ENCODE assay signal across 7 mouse cellular contexts in the genomic region with DNA sequence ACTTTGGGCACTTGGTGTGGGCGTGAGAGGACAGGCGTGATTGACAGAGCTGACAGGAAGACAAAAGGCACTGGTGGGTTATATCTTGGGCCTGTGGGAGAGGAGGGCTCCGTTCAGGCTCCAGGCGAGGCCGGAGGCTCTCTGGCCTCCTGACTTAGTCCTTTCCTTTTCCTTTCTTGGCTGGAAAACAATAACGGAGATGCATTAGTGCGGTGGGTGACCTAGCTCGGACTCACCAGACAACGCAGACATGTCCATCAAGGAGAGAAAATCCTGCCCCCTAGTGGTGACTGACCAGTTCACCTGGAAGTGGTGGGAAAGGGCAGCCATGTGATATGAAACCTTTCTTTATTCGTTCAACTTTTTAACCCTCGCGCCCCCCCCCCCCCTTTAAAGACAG. TPM values are rescaled to one million over a fixed set of nuclear protein-coding genes. Genes with fewer than 3 reads are reported as not detected.
DNase-seq lines count a peak whose midpoint lies in the region; ATAC-seq and TF ChIP-seq lines count a peak whose summit lies in the region.

No protein-coding gene starts in this region.

- TF ChIP-seq EP300 in ES-Bruce4 (IDR thresholded peaks at IDR 0.05; ENCODE audit: insufficient read depth, low read depth, low read length) = no peak

- H3K27ac ChIP-seq in ES-Bruce4 (ENCODE audit: insufficient read depth, low read length) = no peak overlapping the region
- H3K27ac ChIP-seq in heart, embryonic 13.5 days (replicated peaks) = peak overlapping the region; percentile 93; the same call in 1 of the 2 replicates
- no peak overlapping the region for H3K27ac ChIP-seq in kidney, postnatal 0 days
- H3K27ac ChIP-seq in testis, adult 2 months (ENCODE audit: control insufficient read depth, insufficient read depth, low read depth, low read length) = no peak overlapping the region

- TF ChIP-seq POLR2A in ES-Bruce4 (IDR thresholded peaks at IDR 0.05; ENCODE audit: insufficient read depth, low read length) = no peak
- no peak for TF ChIP-seq POLR2A in testis, adult 2 months (IDR thresholded peaks at IDR 0.05; ENCODE audit: control insufficient read depth, low read depth, low read length)

- peak overlapping the region; percentile 86 for H3K4me3 ChIP-seq in ES-Bruce4 (ENCODE audit: low read depth, low read length)
- H3K4me3 ChIP-seq in heart, embryonic 13.5 days = peak overlapping the region; percentile 64
- peak overlapping the region; percentile 55 for H3K4me3 ChIP-seq in kidney, postnatal 0 days (replicated peaks; ENCODE audit: low read depth, low read length)
- H3K4me3 ChIP-seq in testis, adult 2 months (ENCODE audit: control insufficient read depth, low read depth, low read length) = peak overlapping the region; percentile 39

- WGBS in heart, embryonic 13.5 days = 13% methylated on average over 12 of the region's 12 CpGs
- WGBS in kidney, postnatal 0 days = 18% methylated on average over 11 of the region's 12 CpGs

- peak; percentile 65 for DNase-seq in 416B (ENCODE audit: low read depth)
- DNase-seq in cerebellum, postnatal 25 days = peak; percentile 73 to 83
- peak; percentile 83 for DNase-seq in kidney, postnatal 0 days (ENCODE audit: low spot score)
- DNase-seq in lung, postnatal 4 days = peak; percentile 46 to 73

- TF ChIP-seq CTCF in ES-Bruce4 (IDR thresholded peaks at IDR 0.05; ENCODE audit: low read depth, low read length) = peak; percentile 82
- peak; percentile 84 for TF ChIP-seq CTCF in kidney, postnatal 0 days (IDR thresholded peaks at IDR 0.05; ENCODE audit: low read depth)
- TF ChIP-seq CTCF in testis, adult 2 months (IDR thresholded peaks at IDR 0.05; ENCODE audit: control insufficient read depth, insufficient read depth, insufficient replicate concordance, low read depth, low read length) = peak; percentile 74; the same call in 1 of the 2 replicates

- H3K36me3 ChIP-seq in ES-Bruce4 (ENCODE audit: control insufficient read depth, insufficient read depth, low read length, poor library complexity, severe bottlenecking) = no peaks in the 10 kb centered on the region
- peaks cover 30% of the 10 kb centered on the region for H3K36me3 ChIP-seq in heart, embryonic 13.5 days
- H3K36me3 ChIP-seq in kidney, postnatal 0 days (ENCODE audit: insufficient read depth, low read length) = 0 out of 2 replicates have a peak, but pooled peaks cover 8% of the 10 kb centered on the region
- H3K36me3 ChIP-seq in testis, adult 2 months (ENCODE audit: control insufficient read depth, insufficient read depth, low read length) = no peaks in the 10 kb centered on the region

- peak overlapping the region; percentile 81 for H3K4me2 ChIP-seq in heart, embryonic 13.5 days
- peak overlapping the region; percentile 70 for H3K4me2 ChIP-seq in kidney, postnatal 0 days (ENCODE audit: low read length)

- no peaks in the 10 kb centered on the region for H3K27me3 ChIP-seq in ES-Bruce4 (ENCODE audit: control insufficient read depth, insufficient read depth, low read length, poor library complexity, severe bottlenecking)
- H3K27me3 ChIP-seq in heart, embryonic 13.5 days (replicated peaks) = peaks cover 32% of the 10 kb centered on the region
- no peaks in the 10 kb centered on the region for H3K27me3 ChIP-seq in kidney, postnatal 0 days (ENCODE audit: insufficient read depth, low read length)
- H3K27me3 ChIP-seq in testis, adult 2 months (ENCODE audit: control insufficient read depth, insufficient read depth, low read length) = no peaks in the 10 kb centered on the region

- no peaks in the 10 kb centered on the region for H3K9me3 ChIP-seq in ES-Bruce4 (replicated peaks; ENCODE audit: control insufficient read depth, insufficient read depth, low read length, poor library complexity, severe bottlenecking)
- no peaks in the 10 kb centered on the region for H3K9me3 ChIP-seq in heart, embryonic 13.5 days
- H3K9me3 ChIP-seq in kidney, postnatal 0 days (replicated peaks; ENCODE audit: low read length) = no peaks in the 10 kb centered on the region

- peaks cover 12% of the 10 kb centered on the region for H3K4me1 ChIP-seq in ES-Bruce4 (ENCODE audit: control insufficient read depth, insufficient read depth, low read length)
- peaks cover 62% of the 10 kb centered on the region for H3K4me1 ChIP-seq in heart, embryonic 13.5 days
- peaks cover 18% of the 10 kb centered on the region; the same call in 1 of the 2 replicates for H3K4me1 ChIP-seq in kidney, postnatal 0 days (replicated peaks; ENCODE audit: insufficient read depth, low read length)
- H3K4me1 ChIP-seq in testis, adult 2 months (ENCODE audit: control insufficient read depth, insufficient read depth, low read length) = peaks cover 16% of the 10 kb centered on the region

- no peak for ATAC-seq in heart, embryonic 13.5 days (ENCODE audit: extremely low read depth, insufficient number of reproducible peaks, low FRiP score, low TSS enrichment)
- no peak for ATAC-seq in kidney, postnatal 0 days (replicated peaks; ENCODE audit: low FRiP score, low read depth)

- H3K9ac ChIP-seq in ES-Bruce4 (ENCODE audit: low read depth, poor library complexity, severe bottlenecking) = peak overlapping the region; percentile 46
- H3K9ac ChIP-seq in heart, embryonic 13.5 days = peak overlapping the region; percentile 91
- H3K9ac ChIP-seq in kidney, postnatal 0 days (ENCODE audit: low read depth, low read length) = no peak overlapping the region

RNA-seq across cellular contexts. Expression of gene Mdk, which starts 2.2 kb away (rescaled TPM):
- polyA plus RNA-seq in ES-Bruce4 (2011; ENCODE audit: insufficient read depth, insufficient read length, low read depth, missing spikeins) = 156 and 167 TPM in 2 replicates
- polyA plus RNA-seq in heart, embryonic 13.5 days (2015; fragmentation: Nextera tagmentation; extraction: Ambion mirVana) = 603 and 654 TPM in 2 replicates
- polyA plus RNA-seq in kidney, postnatal 0 days (2015; fragmentation: Nextera tagmentation; extraction: Ambion mirVana) = 639 and 693 TPM in 2 replicates
- 9.6 TPM in 2 replicates for polyA plus RNA-seq in testis, adult 2 months (2012; rRNA removed)

RNA-seq across cellular contexts. Expression of gene Chrm4, which starts 2.9 kb away (rescaled TPM):
- 0.78 and 0.97 TPM in 2 replicates for polyA plus RNA-seq in ES-Bruce4 (2011; ENCODE audit: insufficient read depth, insufficient read length, low read depth, missing spikeins)
- not detected in 2 replicates for polyA plus RNA-seq in heart, embryonic 13.5 days (2015; fragmentation: Nextera tagmentation; extraction: Ambion mirVana)
- 0.22 TPM in 1 of 2 replicates, not detected in the other for polyA plus RNA-seq in kidney, postnatal 0 days (2015; fragmentation: Nextera tagmentation; extraction: Ambion mirVana)
- polyA plus RNA-seq in testis, adult 2 months (2012; rRNA removed) = 20.3 and 23.6 TPM in 2 replicates

RNA-seq across cellular contexts. Expression of gene Gm9821, which starts 15.6 kb away (rescaled TPM):
- not detected in 2 replicates for polyA plus RNA-seq in ES-Bruce4 (2011; ENCODE audit: insufficient read depth, insufficient read length, low read depth, missing spikeins)
- 1.6 and 2.2 TPM in 2 replicates for polyA plus RNA-seq in heart, embryonic 13.5 days (2015; fragmentation: Nextera tagmentation; extraction: Ambion mirVana)
- 0.12 TPM in 1 of 2 replicates, not detected in the other for polyA plus RNA-seq in kidney, postnatal 0 days (2015; fragmentation: Nextera tagmentation; extraction: Ambion mirVana)
- polyA plus RNA-seq in testis, adult 2 months (2012; rRNA removed) = not detected in 2 replicates

RNA-seq across cellular contexts. Expression of gene Dgkz, which starts 45.7 kb away (rescaled TPM):
- 28.1 and 29.6 TPM in 2 replicates for polyA plus RNA-seq in ES-Bruce4 (2011; ENCODE audit: insufficient read depth, insufficient read length, low read depth, missing spikeins)
- 37.9 and 43.4 TPM in 2 replicates for polyA plus RNA-seq in heart, embryonic 13.5 days (2015; fragmentation: Nextera tagmentation; extraction: Ambion mirVana)
- polyA plus RNA-seq in kidney, postnatal 0 days (2015; fragmentation: Nextera tagmentation; extraction: Ambion mirVana) = 32.1 and 32.4 TPM in 2 replicates
- 14.2 and 14.3 TPM in 2 replicates for polyA plus RNA-seq in testis, adult 2 months (2012; rRNA removed)

Comparison
In these comparisons a context has a peak if more than half of its experiments do, and no peak if none do; other contexts are left out.
1. RNA of gene Mdk, which starts 2.2 kb away (polyA plus RNA-seq): 603 to 654 TPM in heart, embryonic 13.5 days, 639 to 693 TPM in kidney, postnatal 0 days and 156 to 167 TPM in ES-Bruce4; 9.6 TPM in testis, adult 2 months; every median in the first group is over 10 times any median in the second.
2. RNA of gene Chrm4, which starts 2.9 kb away (polyA plus RNA-seq): 20.3 to 23.6 TPM in testis, adult 2 months; 0.78 to 0.97 TPM in ES-Bruce4, 0.22 TPM in kidney, postnatal 0 days and not detected in heart, embryonic 13.5 days; every median in the first group is over 10 times any median in the second.
3. Peak in every context shown above with its lines, with median percentiles within 50 percentile points of each other: DNase-seq, H3K4me3 ChIP-seq and CTCF ChIP-seq.